Mouse (Mus musculus) heart, embryonic 10.5 days (tissue): ENCODE results near the gene Sln. TPM values are rescaled to one million over a fixed set of nuclear protein-coding genes. Genes with fewer than 3 reads are reported as not detected.
A peak's percentile ranks its signal among the peaks of the same experiment; 100 is the strongest.

Experiments
- DNase-seq: peaks from one replicate; pipeline ENCODE4 v3.0.0-alpha.2; 2017; ENCODE audit warnings: low spot score
- H3K27ac ChIP-seq: fragments of 300-500 bp; sonication (generic); 2 replicates; pipeline ENCODE4 v1.5.1; 2016; ENCODE audit warnings: mild to moderate bottlenecking
- H3K27me3 ChIP-seq: fragments of 300-500 bp; sonication (generic); 2 replicates; pipeline ENCODE4 v1.6.1; 2016; ENCODE audit warnings: mild to moderate bottlenecking; ENCODE audit not compliant: poor library complexity, insufficient read depth, severe bottlenecking
- H3K36me3 ChIP-seq: fragments of 300-500 bp; sonication (generic); 2 replicates; pipeline ENCODE4 v1.6.1; 2016; ENCODE audit warnings: mild to moderate bottlenecking, moderate library complexity
- H3K4me1 ChIP-seq: fragments of 300-500 bp; sonication (generic); 2 replicates; pipeline ENCODE4 v1.6.1; 2016; ENCODE audit warnings: mild to moderate bottlenecking
- H3K4me3 ChIP-seq: fragments of 300-500 bp; sonication (generic); 2 replicates; pipeline ENCODE4 v1.5.1; 2016; ENCODE audit warnings: mild to moderate bottlenecking, moderate library complexity
- H3K9me3 ChIP-seq: fragments of 300-500 bp; sonication (generic); 2 replicates; pipeline ENCODE4 v1.6.1; 2016; ENCODE audit warnings: mild to moderate bottlenecking, moderate library complexity
- WGBS: fragments of 180-500 bp; shearing (Covaris S2); methylation state at CpG from one replicate; pipeline ENCODE4 v1.1.7; 2016; 5-methylcytosine and 5-hydroxymethylcytosine counted together
- polyA plus RNA-seq: library from polyadenylated mRNA; unstranded; fragments of >200 nt; fragmentation: Nextera tagmentation; extraction: Ambion mirVana; gene quantifications from 2 replicates; pipeline ENCODE4 v1.2.1, GENCODE M21; 2016

The Sln gene
- polyA plus RNA-seq, 1 experiment from 2014 or later, result 1.5 TPM

GRCm38 (mm10) chr9:53853672-53854071 is 3.7 kb downstream of the Sln start:
- Histone ChIP-seq H3K4me3 (no peak overlapping the region), H3K36me3 (no peaks in the 10 kb centered on the region), H3K27me3 (peaks cover 33% of the 10 kb centered on the region; the same call in 1 of the 2 replicates), H3K4me1 (0 out of 2 replicates have a peak, but pooled peaks cover 2% of the 10 kb centered on the region), H3K27ac (no peak overlapping the region), H3K9me3 (no peaks in the 10 kb centered on the region)
- WGBS, result 78% methylated on average over 1 of the region's 1 CpGs
- no peak for DNase-seq

- Histone ChIP-seq H3K36me3 (no peaks in the 10 kb centered on the region), H3K4me1 (0 out of 2 replicates have a peak, but pooled peaks cover 2% of the 10 kb centered on the region), H3K27me3 (peaks cover 33% of the 10 kb centered on the region; the same call in 1 of the 2 replicates), H3K4me3 (no peak overlapping the region), H3K27ac (no peak overlapping the region), H3K9me3 (no peaks in the 10 kb centered on the region)
- no peak for DNase-seq
- 78% methylated on average over 1 of the region's 1 CpGs for WGBS
Measured at GRCm38 (mm10) chr9:53854525-53854924, 4.6 kb downstream of the Sln start.

GRCm38 (mm10) chr9:53857864-53858263 is 7.9 kb downstream of the Sln start:
- Histone ChIP-seq H3K36me3 (no peaks in the 10 kb centered on the region), H3K27me3 (peaks cover 27% of the 10 kb centered on the region; the same call in 1 of the 2 replicates), H3K4me1 (0 out of 2 replicates have a peak, but pooled peaks cover 2% of the 10 kb centered on the region), H3K9me3 (no peaks in the 10 kb centered on the region), H3K27ac (no peak overlapping the region), H3K4me3 (no peak overlapping the region)
- WGBS, result 20% methylated on average over 5 of the region's 5 CpGs
- DNase-seq, result no peak

- WGBS, result 89% methylated on average over 8 of the region's 8 CpGs
- H3K9me3 ChIP-seq, result no peaks in the 10 kb centered on the region
- H3K4me1 ChIP-seq, result no peaks in the 10 kb centered on the region
- no peak overlapping the region for H3K27ac ChIP-seq
- H3K36me3 ChIP-seq, result no peaks in the 10 kb centered on the region
- no peaks in the 10 kb centered on the region for H3K27me3 ChIP-seq
- no peak overlapping the region for H3K4me3 ChIP-seq
- no peak for DNase-seq
Measured at GRCm38 (mm10) chr9:53873239-53873638, 23.3 kb downstream of the Sln start.

- DNase-seq, result no peak
- no peaks in the 10 kb centered on the region for H3K9me3 ChIP-seq
- H3K4me3 ChIP-seq, result no peak overlapping the region
- H3K4me1 ChIP-seq, result no peaks in the 10 kb centered on the region
- H3K27ac ChIP-seq, result no peak overlapping the region
- no peaks in the 10 kb centered on the region for H3K36me3 ChIP-seq
- 50% methylated on average over 2 of the region's 2 CpGs for WGBS
- no peaks in the 10 kb centered on the region for H3K27me3 ChIP-seq
Measured at GRCm38 (mm10) chr9:53877423-53877822, 27.5 kb downstream of the Sln start.

- no peak overlapping the region for H3K27ac ChIP-seq
- 89% methylated on average over 23 of the region's 23 CpGs for WGBS
- no peak overlapping the region for H3K4me3 ChIP-seq
- H3K27me3 ChIP-seq, result no peaks in the 10 kb centered on the region
- no peaks in the 10 kb centered on the region for H3K9me3 ChIP-seq
- peak; percentile 9 for DNase-seq
- H3K36me3 ChIP-seq, result no peaks in the 10 kb centered on the region
- H3K4me1 ChIP-seq, result no peaks in the 10 kb centered on the region
Measured at GRCm38 (mm10) chr9:53883588-53884280, 33.8 kb downstream of the Sln start.

- H3K36me3 ChIP-seq, result no peaks in the 10 kb centered on the region
- H3K4me1 ChIP-seq, result no peaks in the 10 kb centered on the region
- 0% methylated on average over 1 of the region's 1 CpGs for WGBS
- no peak overlapping the region for H3K4me3 ChIP-seq
- no peaks in the 10 kb centered on the region for H3K27me3 ChIP-seq
- H3K27ac ChIP-seq, result no peak overlapping the region
- H3K9me3 ChIP-seq, result no peaks in the 10 kb centered on the region
- DNase-seq, result no peak
Measured at GRCm38 (mm10) chr9:53890075-53890474, 40.1 kb downstream of the Sln start.

GRCm38 (mm10) chr9:53895827-53896226 is 45.9 kb downstream of the Sln start:
- no peaks in the 10 kb centered on the region for H3K27me3 ChIP-seq
- no peaks in the 10 kb centered on the region for H3K4me1 ChIP-seq
- H3K4me3 ChIP-seq, result no peak overlapping the region
- DNase-seq, result no peak
- no peaks in the 10 kb centered on the region for H3K9me3 ChIP-seq
- H3K36me3 ChIP-seq, result no peaks in the 10 kb centered on the region
- H3K27ac ChIP-seq, result no peak overlapping the region
- 77% methylated on average over 7 of the region's 7 CpGs for WGBS

- no peak overlapping the region for H3K4me3 ChIP-seq
- no peak overlapping the region for H3K27ac ChIP-seq
- no peak for DNase-seq
- H3K9me3 ChIP-seq, result no peaks in the 10 kb centered on the region
- 86% methylated on average over 6 of the region's 6 CpGs for WGBS
- H3K27me3 ChIP-seq, result no peaks in the 10 kb centered on the region
- no peaks in the 10 kb centered on the region for H3K4me1 ChIP-seq
- no peaks in the 10 kb centered on the region for H3K36me3 ChIP-seq
Measured at GRCm38 (mm10) chr9:53899836-53900235, 49.9 kb downstream of the Sln start.

- H3K4me3 ChIP-seq, result no peak overlapping the region
- no peaks in the 10 kb centered on the region for H3K27me3 ChIP-seq
- no peaks in the 10 kb centered on the region for H3K4me1 ChIP-seq
- no peaks in the 10 kb centered on the region for H3K36me3 ChIP-seq
- no peak for DNase-seq
- no peaks in the 10 kb centered on the region for H3K9me3 ChIP-seq
- 84% methylated on average over 7 of the region's 7 CpGs for WGBS
- H3K27ac ChIP-seq, result no peak overlapping the region
Measured at GRCm38 (mm10) chr9:53903215-53903842, 53.4 kb downstream of the Sln start.

Other genes starting within 250 kb of the Sln start
- 79.2 and 113 TPM in 2 replicates for gene Acat1, start 239.8 kb upstream of the Sln start, polyA plus RNA-seq
- gene Cul5, start 180.2 kb upstream of the Sln start, polyA plus RNA-seq, result 31.5 and 32.4 TPM in 2 replicates
- 0.16 and 0.60 TPM in 2 replicates for gene Rab39, start 143.9 kb upstream of the Sln start, polyA plus RNA-seq
- 0.89 and 2.9 TPM in 2 replicates for gene Slc35f2, start 78.6 kb upstream of the Sln start, polyA plus RNA-seq
- not detected in 2 replicates for gene Elmod1, start 125.1 kb downstream of the Sln start, polyA plus RNA-seq
- gene Tnfaip8l3, start 218.2 kb downstream of the Sln start, polyA plus RNA-seq, result 0.03 and 0.05 TPM in 2 replicates